Mouse (Mus musculus): ENCODE data around the gene Olfr282. TPM values are rescaled to one million over a fixed set of nuclear protein-coding genes. Genes with fewer than 3 reads are reported as not detected.

Gene Olfr282
- polyA plus RNA-seq, 1 experiment from 2014 or later, result not detected

- Histone ChIP-seq H3K9ac (ENCODE audit: low read depth, low read length) (no peak within 1 kb of the TSS), H3K9me3 (replicated peaks; ENCODE audit: low read length) (no peaks in the 10 kb centered on the region), H3K27me3 (ENCODE audit: insufficient read depth, low read length) (no peaks in the 10 kb centered on the region), H3K4me1 (replicated peaks; ENCODE audit: insufficient read depth, low read length) (no peaks in the 10 kb centered on the region), H3K4me3 (replicated peaks; ENCODE audit: low read depth, low read length) (no peak within 1 kb of the TSS), H3K36me3 (ENCODE audit: insufficient read depth, low read length) (no peaks in the 10 kb centered on the region), H3K4me2 (ENCODE audit: low read length) (no peak within 1 kb of the TSS), H3K27ac (no peak within 1 kb of the TSS)
- WGBS, result 90% methylated on average over 4 of the region's 4 CpGs
- TF ChIP-seq CTCF (IDR thresholded peaks at IDR 0.05; ENCODE audit: low read depth), result no peak
- DNase-seq (ENCODE audit: low spot score), result no peak
- ATAC-seq (replicated peaks; ENCODE audit: low FRiP score, low read depth), result no peak
Measured at GRCm38 (mm10) chr15:98469596-98469995, 38.6 kb downstream of the Olfr282 start, which contains the start of gene OR5BS1P. OR5BS1P (plus strand) TSS chr15:98469896.

- WGBS, result 91% methylated on average over 13 of the region's 13 CpGs
Measured at GRCm38 (mm10) chr15:98471539-98471938, 40.5 kb downstream of the Olfr282 start.

GRCm38 (mm10) chr15:98474958-98475357, 43.9 kb downstream of the Olfr282 start:
- Histone ChIP-seq H3K4me2 (ENCODE audit: low read length) (no peak overlapping the region), H3K36me3 (ENCODE audit: insufficient read depth, low read length) (no peaks in the 10 kb centered on the region), H3K27ac (no peak overlapping the region), H3K4me1 (replicated peaks; ENCODE audit: insufficient read depth, low read length) (no peaks in the 10 kb centered on the region), H3K9me3 (replicated peaks; ENCODE audit: low read length) (no peaks in the 10 kb centered on the region), H3K27me3 (ENCODE audit: insufficient read depth, low read length) (no peaks in the 10 kb centered on the region), H3K9ac (ENCODE audit: low read depth, low read length) (no peak overlapping the region), H3K4me3 (replicated peaks; ENCODE audit: low read depth, low read length) (no peak overlapping the region)
- TF ChIP-seq CTCF (IDR thresholded peaks at IDR 0.05; ENCODE audit: low read depth), result no peak
- DNase-seq (ENCODE audit: low spot score), result no peak
- no peak for ATAC-seq (replicated peaks; ENCODE audit: low FRiP score, low read depth)
- 78% methylated on average over 10 of the region's 10 CpGs for WGBS

More at GRCm38 (mm10) chr15:98471539-98471938, 40.5 kb downstream of the Olfr282 start:
- no peaks in the 10 kb centered on the region for H3K4me1 ChIP-seq (replicated peaks; ENCODE audit: insufficient read depth, low read length)
- H3K9me3 ChIP-seq (replicated peaks; ENCODE audit: low read length), result no peaks in the 10 kb centered on the region
- no peak for TF ChIP-seq CTCF (IDR thresholded peaks at IDR 0.05; ENCODE audit: low read depth)
- H3K27ac ChIP-seq, result no peak overlapping the region
- no peak overlapping the region for H3K4me2 ChIP-seq (ENCODE audit: low read length)
- H3K4me3 ChIP-seq (replicated peaks; ENCODE audit: low read depth, low read length), result no peak overlapping the region
- H3K9ac ChIP-seq (ENCODE audit: low read depth, low read length), result no peak overlapping the region
- H3K36me3 ChIP-seq (ENCODE audit: insufficient read depth, low read length), result no peaks in the 10 kb centered on the region
- ATAC-seq (replicated peaks; ENCODE audit: low FRiP score, low read depth), result no peak
- no peaks in the 10 kb centered on the region for H3K27me3 ChIP-seq (ENCODE audit: insufficient read depth, low read length)
- no peak for DNase-seq (ENCODE audit: low spot score)

GRCm38 (mm10) chr15:98475382-98475781, 44.4 kb downstream of the Olfr282 start:
- Histone ChIP-seq H3K4me1 (replicated peaks; ENCODE audit: insufficient read depth, low read length) (no peaks in the 10 kb centered on the region), H3K4me2 (ENCODE audit: low read length) (no peak overlapping the region), H3K27me3 (ENCODE audit: insufficient read depth, low read length) (no peaks in the 10 kb centered on the region), H3K4me3 (replicated peaks; ENCODE audit: low read depth, low read length) (no peak overlapping the region), H3K27ac (no peak overlapping the region), H3K36me3 (ENCODE audit: insufficient read depth, low read length) (no peaks in the 10 kb centered on the region), H3K9ac (ENCODE audit: low read depth, low read length) (no peak overlapping the region), H3K9me3 (replicated peaks; ENCODE audit: low read length) (no peaks in the 10 kb centered on the region)
- WGBS, result 50% methylated on average over 10 of the region's 10 CpGs
- ATAC-seq (replicated peaks; ENCODE audit: low FRiP score, low read depth) (no peak), DNase-seq (ENCODE audit: low spot score) (peak; percentile 33)
- TF ChIP-seq CTCF (IDR thresholded peaks at IDR 0.05; ENCODE audit: low read depth), result peak; percentile 67

GRCm38 (mm10) chr15:98476281-98476680, 45.3 kb downstream of the Olfr282 start:
- DNase-seq (ENCODE audit: low spot score) (no peak), ATAC-seq (replicated peaks; ENCODE audit: low FRiP score, low read depth) (no peak)
- WGBS, result 77% methylated on average over 5 of the region's 5 CpGs
- Histone ChIP-seq H3K4me1 (replicated peaks; ENCODE audit: insufficient read depth, low read length) (no peaks in the 10 kb centered on the region), H3K4me3 (replicated peaks; ENCODE audit: low read depth, low read length) (no peak overlapping the region), H3K4me2 (ENCODE audit: low read length) (no peak overlapping the region), H3K27me3 (ENCODE audit: insufficient read depth, low read length) (no peaks in the 10 kb centered on the region), H3K9ac (ENCODE audit: low read depth, low read length) (no peak overlapping the region), H3K9me3 (replicated peaks; ENCODE audit: low read length) (no peaks in the 10 kb centered on the region), H3K27ac (no peak overlapping the region), H3K36me3 (ENCODE audit: insufficient read depth, low read length) (no peaks in the 10 kb centered on the region)
- TF ChIP-seq CTCF (IDR thresholded peaks at IDR 0.05; ENCODE audit: low read depth), result no peak

GRCm38 (mm10) chr15:98479568-98480102, 48.6 kb downstream of the Olfr282 start:
- H3K36me3 ChIP-seq (ENCODE audit: insufficient read depth, low read length), result no peaks in the 10 kb centered on the region
- no peak for ATAC-seq (replicated peaks; ENCODE audit: low FRiP score, low read depth)

GRCm38 (mm10) chr15:98482701-98483100, 51.7 kb downstream of the Olfr282 start, which contains the start of gene Lalba:
Lalba (minus strand) TSS chr15:98482721.
- WGBS, result 59% methylated on average over 3 of the region's 3 CpGs
- H3K4me1 ChIP-seq (replicated peaks; ENCODE audit: insufficient read depth, low read length), result no peaks in the 10 kb centered on the region
- H3K27me3 ChIP-seq (ENCODE audit: insufficient read depth, low read length), result no peaks in the 10 kb centered on the region
- no peaks in the 10 kb centered on the region for H3K9me3 ChIP-seq (replicated peaks; ENCODE audit: low read length)
- H3K4me2 ChIP-seq (ENCODE audit: low read length), result no peak within 1 kb of the TSS
- H3K27ac ChIP-seq, result no peak within 1 kb of the TSS; the same call in 1 of the 2 replicates
- ATAC-seq (replicated peaks; ENCODE audit: low FRiP score, low read depth), result no peak
- no peak within 1 kb of the TSS for H3K4me3 ChIP-seq (replicated peaks; ENCODE audit: low read depth, low read length)
- TF ChIP-seq CTCF (IDR thresholded peaks at IDR 0.05; ENCODE audit: low read depth), result no peak
- no peaks in the 10 kb centered on the region for H3K36me3 ChIP-seq (ENCODE audit: insufficient read depth, low read length)
- DNase-seq (ENCODE audit: low spot score), result no peak
- no peak within 1 kb of the TSS for H3K9ac ChIP-seq (ENCODE audit: low read depth, low read length)

More at GRCm38 (mm10) chr15:98479568-98480102, 48.6 kb downstream of the Olfr282 start:
- no peak for TF ChIP-seq CTCF (IDR thresholded peaks at IDR 0.05; ENCODE audit: low read depth)
- Histone ChIP-seq H3K4me2 (ENCODE audit: low read length) (no peak overlapping the region), H3K9me3 (replicated peaks; ENCODE audit: low read length) (no peaks in the 10 kb centered on the region), H3K9ac (ENCODE audit: low read depth, low read length) (no peak overlapping the region), H3K27ac (no peak overlapping the region), H3K4me1 (replicated peaks; ENCODE audit: insufficient read depth, low read length) (no peaks in the 10 kb centered on the region), H3K4me3 (replicated peaks; ENCODE audit: low read depth, low read length) (no peak overlapping the region), H3K27me3 (ENCODE audit: insufficient read depth, low read length) (no peaks in the 10 kb centered on the region)
- 76% methylated on average over 7 of the region's 7 CpGs for WGBS
- DNase-seq (ENCODE audit: low spot score), result no peak
